Mouse (Mus musculus) liver, embryonic 14.5 days (tissue): ENCODE measurements around the gene Ada.

Experiments used
- CTCF ChIP-seq: IDR thresholded peaks from 2 replicates; pipeline ENCODE4 v1.5.1; 2016; ENCODE audit warnings: antibody characterized with exemption, low read depth, control low read depth
- EP300 ChIP-seq: IDR thresholded peaks from 2 replicates; pipeline ENCODE4 v1.6.1; 2016; ENCODE audit warnings: antibody characterized with exemption, low read depth

- TF ChIP-seq CTCF (no peak), EP300 (no peak)
These were observed 11.4 kb upstream of the Ada start for GRCm38 (mm10) chr2:163761402-163761801.
